Mouse (Mus musculus) cerebellum, postnatal 10 days (tissue): ENCODE data around the gene Trmt1l.
A peak's percentile ranks its signal among the peaks of the same experiment; 100 is the strongest.

ENCODE experiments used
- DNase-seq, 2 experiments: peaks; one replicate each; pipeline ENCODE4 v3.0.0; 2021; ENCODE audit warnings: mixed read lengths in 2 of 2

Trmt1l gene

DNA sequence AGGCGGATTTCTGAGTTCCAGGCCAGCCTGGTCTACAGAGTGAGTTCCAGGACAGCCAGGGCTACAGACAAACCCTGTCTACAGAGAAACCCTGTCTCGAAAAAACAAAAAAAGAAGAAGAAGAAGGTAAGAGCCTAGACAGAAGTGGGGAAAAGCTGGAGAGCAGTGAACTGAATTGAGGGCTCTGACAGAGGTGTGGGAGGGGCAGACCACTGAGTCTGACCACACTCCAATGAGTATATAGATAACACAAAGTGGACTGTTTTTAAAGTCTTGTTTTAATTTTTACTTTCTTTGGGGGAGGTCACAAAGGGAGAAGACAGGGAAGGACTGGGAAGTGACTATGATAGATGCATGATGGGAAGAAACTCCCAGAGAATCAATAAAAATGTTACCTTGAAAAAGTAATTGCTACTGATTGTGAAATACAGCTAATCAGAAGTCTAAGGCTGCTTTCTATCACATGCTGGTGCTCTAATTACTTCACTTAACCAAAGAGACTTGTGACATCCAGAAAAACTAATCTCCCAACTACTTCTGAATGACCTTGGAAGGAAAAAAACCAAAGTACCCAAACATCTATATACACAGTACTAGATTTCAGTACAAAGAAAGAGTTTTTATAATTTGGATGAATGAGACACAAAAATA lies 67.4 kb downstream of the Trmt1l start:
- no peak for DNase-seq

- DNase-seq: peak; percentile 65 to 75
Observed at GRCm38 (mm10) chr1:151497028-151497427, 68.7 kb downstream of the Trmt1l start.

DNA sequence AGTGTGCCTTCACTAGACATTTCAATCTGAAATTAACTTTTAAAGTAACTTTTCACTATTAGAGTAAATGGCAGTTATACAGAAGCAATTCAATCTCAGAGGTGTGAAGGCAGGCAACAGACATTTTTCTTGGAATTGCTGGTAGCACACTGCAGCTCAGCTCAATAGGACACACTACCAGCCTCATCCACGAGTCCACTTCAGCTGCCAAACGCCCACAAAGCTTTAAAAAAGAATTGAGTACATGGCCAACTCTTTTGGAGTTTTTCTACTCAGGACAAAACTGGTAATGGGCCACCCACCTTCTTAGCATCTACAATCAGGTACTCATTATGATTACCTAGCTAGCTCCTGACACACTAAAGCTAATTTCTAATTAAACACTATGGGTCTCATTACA lies 69.6 kb downstream of the Trmt1l start:
- no peak for DNase-seq

- no peak for DNase-seq
Observed at GRCm38 (mm10) chr1:151498381-151498780, 70.0 kb downstream of the Trmt1l start.

DNA sequence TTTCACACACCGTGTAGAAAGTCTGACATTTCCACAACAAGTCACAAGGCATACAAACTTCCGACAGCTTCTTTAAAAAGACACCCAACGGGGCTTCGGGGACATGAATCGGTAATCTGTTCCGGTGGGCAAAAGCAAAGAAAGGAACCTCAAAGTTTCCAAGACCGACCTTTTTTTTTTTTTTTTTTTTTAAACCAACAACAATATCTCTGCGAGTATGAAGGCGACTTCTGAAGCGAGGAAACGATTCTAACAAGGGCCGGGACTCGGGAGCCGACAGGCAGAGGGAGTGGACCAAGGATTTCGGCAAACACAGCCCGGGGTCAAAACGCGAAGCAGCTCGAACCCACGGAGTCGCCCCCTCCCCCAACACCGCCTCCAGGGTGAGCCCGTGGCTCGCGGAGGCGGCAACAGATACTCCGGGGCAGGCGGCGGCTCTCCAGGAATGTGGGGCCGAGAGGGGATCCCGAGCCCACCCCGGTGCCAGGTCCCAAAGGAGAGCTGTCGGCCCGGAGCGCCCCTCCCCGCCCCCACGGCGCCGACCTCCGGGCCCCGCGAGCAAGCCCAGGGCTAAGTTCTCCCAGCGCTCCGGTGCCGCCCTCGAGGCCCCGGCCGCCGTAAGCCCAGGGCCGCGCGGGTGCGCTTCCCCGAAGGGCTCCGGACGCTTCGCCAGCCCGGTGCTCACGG lies 71.6 kb downstream of the Trmt1l start:
- DNase-seq: peak; percentile 79 to 81

DNA sequence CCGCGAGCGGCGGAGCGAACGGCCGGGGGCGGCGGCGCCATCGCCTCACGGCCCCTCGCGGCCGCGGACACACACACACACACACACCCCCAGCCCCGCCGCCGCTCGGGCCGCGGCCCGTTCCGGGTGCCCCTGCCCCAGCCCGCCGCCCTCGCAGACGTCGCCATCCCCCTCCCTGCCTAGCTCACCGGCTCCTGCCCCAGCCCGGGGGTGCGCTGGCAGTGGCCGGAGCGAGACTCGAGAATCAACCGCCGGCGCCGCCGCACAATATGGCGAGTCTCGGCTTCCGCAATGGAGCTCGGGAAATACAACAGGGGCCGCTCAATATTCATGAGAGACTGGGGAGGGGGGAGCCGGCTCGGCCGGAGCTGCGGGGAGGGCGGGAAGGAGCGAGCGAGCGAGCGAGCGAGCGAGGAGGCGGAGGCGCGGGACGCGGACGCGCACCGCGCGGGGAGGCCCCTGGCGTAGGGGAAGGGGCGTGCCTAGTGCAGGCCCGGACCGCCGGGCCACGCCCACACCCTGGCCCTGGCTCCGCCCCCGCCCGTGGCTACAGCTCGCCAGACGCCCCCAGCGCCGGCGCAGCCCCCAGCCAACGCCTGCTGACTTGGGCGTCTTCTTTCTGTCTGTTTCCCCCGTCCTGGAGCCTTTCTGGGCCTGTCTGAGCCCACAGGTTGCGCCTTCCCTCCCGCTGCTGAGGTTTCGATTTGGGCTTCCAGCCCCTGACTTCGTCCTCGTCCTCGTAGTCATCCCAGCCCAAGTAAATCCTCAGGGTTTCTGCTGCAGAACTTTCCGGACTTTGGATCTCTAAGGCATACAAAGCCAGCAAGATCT lies 72.4 kb downstream of the Trmt1l start, which contains the start of gene Rnf2:
TSS of gene Rnf2 (minus strand) at position 425 of the 831 bp plus-strand sequence.
- DNase-seq: peak; percentile 95 to 98
